Mouse (Mus musculus) embryonic facial prominence, embryonic 11.5 days (tissue): ENCODE data around the gene Nop53. TPM values are rescaled to one million over a fixed set of nuclear protein-coding genes. Genes with fewer than 3 reads are reported as not detected.

ENCODE experiments used
- ATAC-seq: fragments of 200-750 bp; cut with Nextera tagmentation; replicated peaks from 2 replicates; pipeline ENCODE4 v1.8.0; 2017; ENCODE audit warnings: low read depth; ENCODE audit not compliant: insufficient number of reproducible peaks, low FRiP score, low TSS enrichment
- DNase-seq: peaks from one replicate; pipeline ENCODE4 v3.0.0-alpha.2; 2015; ENCODE audit warnings: low spot score
- H3K27ac ChIP-seq: fragments of 300-500 bp; sonication (generic); replicated peaks from 2 replicates; pipeline ENCODE4 v1.5.1; 2014; ENCODE audit warnings: mild to moderate bottlenecking, low read depth, low read length, control low read depth
- H3K27me3 ChIP-seq: fragments of 300-500 bp; sonication (generic); 2 replicates; pipeline ENCODE4 v1.6.1; 2014; ENCODE audit warnings: mild to moderate bottlenecking, low read length, moderate library complexity, mixed read lengths; ENCODE audit not compliant: control insufficient read depth, insufficient read depth
- H3K36me3 ChIP-seq: fragments of 300-500 bp; sonication (generic); replicated peaks from 2 replicates; pipeline ENCODE4 v1.6.1; 2014; ENCODE audit warnings: low read depth, mild to moderate bottlenecking, low read length, moderate library complexity, mixed read lengths; ENCODE audit not compliant: control insufficient read depth, insufficient read depth
- H3K4me1 ChIP-seq: fragments of 300-500 bp; sonication (generic); 2 replicates; pipeline ENCODE4 v1.6.1; 2014; ENCODE audit warnings: low read length, mixed read lengths; ENCODE audit not compliant: control insufficient read depth, insufficient read depth
- H3K4me2 ChIP-seq: fragments of 300-500 bp; sonication (generic); 2 replicates; pipeline ENCODE4 v1.6.1; 2014; ENCODE audit warnings: low read depth, mild to moderate bottlenecking, control low read depth, low read length, moderate library complexity
- H3K4me3 ChIP-seq: fragments of 300-500 bp; sonication (generic); 2 replicates; pipeline ENCODE4 v1.5.1; 2014; ENCODE audit warnings: low read depth, low read length, control low read depth
- H3K9ac ChIP-seq: fragments of 300-500 bp; sonication (generic); replicated peaks from 2 replicates; pipeline ENCODE4 v1.6.1; 2014; ENCODE audit warnings: mild to moderate bottlenecking, control low read depth, low read length
- H3K9me3 ChIP-seq: fragments of 300-500 bp; sonication (generic); replicated peaks from 2 replicates; pipeline ENCODE4 v1.6.1; 2016; ENCODE audit warnings: mild to moderate bottlenecking, low read length, inconsistent platforms, mixed read lengths; ENCODE audit not compliant: control insufficient read depth
- WGBS: fragments of 180-500 bp; shearing (Covaris S2); extraction: QIAGEN DNeasy Blood & Tissue Kit; methylation state at CpG from one replicate; pipeline ENCODE4 v1.1.7; 2014; 5-methylcytosine and 5-hydroxymethylcytosine counted together
- polyA plus RNA-seq: library from polyadenylated mRNA; unstranded; fragments of >200 nt; fragmentation: Nextera tagmentation; extraction: Ambion mirVana; gene quantifications from 2 replicates; pipeline ENCODE4 v1.2.1, GENCODE M21; 2014

Gene Nop53
- polyA plus RNA-seq, 1 experiment from 2014 or later, result 194 TPM

DNA sequence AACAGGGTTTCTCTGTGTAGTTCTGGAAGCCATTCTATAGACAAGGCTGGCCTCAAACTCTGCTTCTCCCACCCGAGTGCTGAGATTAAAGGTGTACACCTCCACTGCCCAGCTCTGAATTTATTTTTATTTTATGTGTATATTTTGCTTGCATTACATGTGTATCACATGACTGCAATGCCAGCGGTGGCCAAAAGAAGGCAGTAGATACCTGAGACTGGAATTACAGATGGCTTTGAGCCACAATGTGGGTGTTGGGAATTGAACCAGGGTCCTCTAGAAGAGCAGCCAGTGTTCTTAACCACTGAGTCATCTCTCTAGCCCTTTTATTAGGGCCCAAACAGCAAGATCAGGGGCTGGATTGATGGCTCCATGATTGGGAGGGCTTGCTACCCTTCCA lies 15.3 kb downstream of the Nop53 start:
- Histone ChIP-seq H3K4me3 (no peak overlapping the region), H3K9me3 (no peaks in the 10 kb centered on the region), H3K4me1 (no peaks in the 10 kb centered on the region), H3K4me2 (no peak overlapping the region), H3K27me3 (no peaks in the 10 kb centered on the region), H3K36me3 (no peaks in the 10 kb centered on the region), H3K27ac (no peak overlapping the region), H3K9ac (no peak overlapping the region)
- DNase-seq, result no peak
- WGBS, result 64% methylated on average over 2 of the region's 2 CpGs
- no peak for ATAC-seq

DNA sequence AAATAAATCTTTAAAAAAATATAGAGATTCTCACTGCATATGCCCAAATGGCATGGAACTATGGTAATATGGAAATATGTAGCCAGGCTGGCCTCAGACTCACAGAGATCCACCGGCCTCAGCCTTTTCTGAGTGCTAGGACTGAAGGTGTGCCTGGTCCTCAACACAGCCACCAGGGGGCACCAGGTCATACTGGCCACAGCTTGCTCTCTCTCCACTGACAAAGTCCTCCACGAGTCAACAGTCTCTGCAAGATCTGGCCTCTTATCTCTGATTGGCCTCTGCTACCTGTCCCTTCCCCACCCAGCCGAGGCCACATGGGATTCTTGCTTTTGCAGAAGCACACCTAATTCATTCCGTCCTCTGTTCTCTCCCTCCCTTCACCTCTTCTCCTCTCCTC lies 16.0 kb downstream of the Nop53 start:
- DNase-seq, result peak; percentile 56

DNA sequence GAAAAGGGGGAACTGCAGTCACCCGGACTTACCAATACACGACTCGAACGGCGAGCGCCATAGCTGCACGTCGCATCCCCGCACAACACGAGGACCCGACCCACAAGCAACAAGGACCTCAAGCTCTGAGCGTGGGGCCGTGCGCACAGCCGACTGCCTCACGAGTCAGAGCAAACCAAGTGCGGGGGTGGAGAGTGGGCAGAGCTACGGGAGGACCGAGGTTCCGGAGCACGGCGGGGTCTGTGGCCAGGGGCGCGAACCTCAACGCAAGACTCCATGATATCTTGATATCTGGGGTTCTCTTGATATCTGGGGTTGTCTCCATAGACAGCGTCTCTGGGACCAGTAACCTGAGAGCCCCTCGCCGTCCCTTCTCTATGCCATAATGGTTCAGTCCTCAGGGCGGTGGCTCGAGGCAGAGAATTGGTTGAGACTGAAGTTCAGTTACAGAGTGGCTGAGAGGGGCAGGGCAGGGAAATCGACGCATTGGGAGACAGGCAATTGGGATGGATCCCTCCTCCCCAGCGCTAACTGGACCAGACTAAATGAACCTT lies 23.6 kb downstream of the Nop53 start, which contains the start of gene Selenow:
TSS of gene Selenow (minus strand) at position 183 of the 554 bp plus-strand sequence.
- H3K4me2 ChIP-seq, result peak within 1 kb of the TSS; percentile 69
- no peaks in the 10 kb centered on the region for H3K4me1 ChIP-seq
- DNase-seq (peak; percentile 95), ATAC-seq (peak; percentile 93)
- peak within 1 kb of the TSS; percentile 70 for H3K4me3 ChIP-seq
- under 1% methylated on average over 33 of the region's 33 CpGs for WGBS
- H3K9me3 ChIP-seq, result no peaks in the 10 kb centered on the region
- H3K27me3 ChIP-seq, result no peaks in the 10 kb centered on the region
- peaks cover 15% of the 10 kb centered on the region for H3K36me3 ChIP-seq
- peak within 1 kb of the TSS; percentile 80 for H3K9ac ChIP-seq
- peak within 1 kb of the TSS; percentile 68 for H3K27ac ChIP-seq

More for the DNA sequence above, 16.0 kb downstream of the Nop53 start:
- Histone ChIP-seq H3K4me2 (no peak overlapping the region), H3K27me3 (no peaks in the 10 kb centered on the region), H3K4me1 (no peaks in the 10 kb centered on the region), H3K9ac (no peak overlapping the region), H3K9me3 (no peaks in the 10 kb centered on the region), H3K36me3 (no peaks in the 10 kb centered on the region), H3K4me3 (no peak overlapping the region), H3K27ac (no peak overlapping the region)
- 39% methylated on average over 4 of the region's 4 CpGs for WGBS
- ATAC-seq, result no peak

DNA sequence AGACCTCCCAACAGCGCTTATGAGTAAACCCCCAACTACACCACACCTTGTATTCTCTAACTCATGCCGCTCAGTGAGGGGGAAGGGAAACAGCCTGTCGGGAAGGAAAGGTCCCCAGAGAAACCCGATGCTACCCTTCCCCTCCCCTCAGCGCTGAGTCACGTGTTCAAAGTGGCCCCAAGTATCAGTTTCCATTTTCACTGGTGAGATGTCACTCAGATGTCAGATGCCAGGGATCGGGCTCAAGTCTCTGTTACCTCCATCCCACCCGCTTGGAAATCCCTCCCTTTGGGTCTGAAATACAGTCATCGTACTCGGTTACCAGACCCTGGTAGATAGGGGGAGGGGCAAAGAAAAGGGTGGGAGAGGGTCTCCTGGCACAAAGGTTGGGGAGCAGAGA lies 24.1 kb downstream of the Nop53 start:
- peaks cover 15% of the 10 kb centered on the region for H3K36me3 ChIP-seq
- DNase-seq, result peak; percentile 85
- peak overlapping the region; percentile 70 for H3K4me3 ChIP-seq
- H3K4me1 ChIP-seq, result no peaks in the 10 kb centered on the region
- no peaks in the 10 kb centered on the region for H3K9me3 ChIP-seq
- WGBS, result under 1% methylated on average over 10 of the region's 10 CpGs
- peak overlapping the region; percentile 68 for H3K27ac ChIP-seq
- ATAC-seq, result peak; percentile 57
- H3K9ac ChIP-seq, result peak overlapping the region; percentile 80
- H3K27me3 ChIP-seq, result no peaks in the 10 kb centered on the region
- peak overlapping the region; percentile 69 for H3K4me2 ChIP-seq

DNA sequence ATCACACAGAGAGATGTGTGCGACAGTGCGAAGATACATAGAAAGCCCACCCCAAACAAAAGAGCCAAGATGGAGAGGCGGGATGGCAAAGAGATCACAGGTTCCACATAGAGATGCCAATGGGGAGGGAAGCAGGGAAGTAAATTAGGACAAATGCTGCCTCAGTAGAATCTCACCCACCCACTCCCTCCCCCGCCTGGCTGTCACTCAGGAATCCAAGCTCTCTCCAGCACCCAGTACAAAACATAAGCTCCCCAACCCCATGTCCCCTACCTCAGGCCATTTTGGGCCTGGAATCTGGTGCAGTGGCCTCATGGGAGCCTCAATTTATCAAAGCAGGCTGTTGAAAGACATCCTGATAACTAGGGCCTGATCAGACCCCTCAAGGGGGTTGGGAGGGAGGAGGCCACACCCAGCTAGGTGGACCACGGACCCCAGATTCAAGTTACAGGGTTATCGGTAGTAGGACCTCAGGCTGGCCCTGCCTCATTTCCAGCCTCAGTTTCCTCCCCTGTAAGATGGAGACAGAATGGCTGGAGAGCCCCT lies 25.2 kb downstream of the Nop53 start:
- H3K27ac ChIP-seq, result no peak overlapping the region

DNA sequence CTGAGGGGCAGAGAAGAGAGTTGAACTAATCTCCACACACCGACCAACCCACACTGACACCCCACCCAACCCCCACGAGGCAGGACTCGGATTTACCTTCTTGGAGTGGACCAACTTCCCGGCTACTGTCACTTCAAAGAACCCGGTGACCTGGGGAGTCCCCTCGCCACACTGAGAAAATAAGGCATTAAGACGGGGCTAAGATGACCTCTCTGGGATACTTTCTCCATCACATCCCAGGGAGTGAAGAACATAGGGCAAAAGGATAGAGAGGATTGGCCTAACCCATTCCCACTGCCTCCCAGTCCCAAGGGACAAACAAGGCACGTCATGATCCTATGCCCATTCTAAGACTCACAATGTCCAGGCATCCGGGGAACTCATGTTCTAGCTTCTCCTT lies 25.9 kb downstream of the Nop53 start:
- ATAC-seq (no peak), DNase-seq (no peak)
- no peak overlapping the region for H3K4me3 ChIP-seq
- no peaks in the 10 kb centered on the region for H3K4me1 ChIP-seq
- no peaks in the 10 kb centered on the region for H3K9me3 ChIP-seq
- no peak overlapping the region for H3K27ac ChIP-seq
- H3K9ac ChIP-seq, result no peak overlapping the region
- WGBS, result 87% methylated on average over 9 of the region's 9 CpGs
- H3K27me3 ChIP-seq, result no peaks in the 10 kb centered on the region
- H3K36me3 ChIP-seq, result peaks cover 15% of the 10 kb centered on the region
- peak overlapping the region; percentile 69; the same call in 1 of the 2 replicates for H3K4me2 ChIP-seq

More for the DNA sequence above, 25.2 kb downstream of the Nop53 start:
- Histone ChIP-seq H3K4me2 (peak overlapping the region; percentile 69), H3K9me3 (no peaks in the 10 kb centered on the region), H3K9ac (0 out of 2 replicates have a peak overlapping the region, but pooled peaks have one; percentile 32), H3K4me3 (peak overlapping the region; percentile 70), H3K27me3 (no peaks in the 10 kb centered on the region), H3K36me3 (peaks cover 15% of the 10 kb centered on the region), H3K4me1 (no peaks in the 10 kb centered on the region)
- ATAC-seq (no peak), DNase-seq (no peak)
- 90% methylated on average over 6 of the region's 6 CpGs for WGBS

DNA sequence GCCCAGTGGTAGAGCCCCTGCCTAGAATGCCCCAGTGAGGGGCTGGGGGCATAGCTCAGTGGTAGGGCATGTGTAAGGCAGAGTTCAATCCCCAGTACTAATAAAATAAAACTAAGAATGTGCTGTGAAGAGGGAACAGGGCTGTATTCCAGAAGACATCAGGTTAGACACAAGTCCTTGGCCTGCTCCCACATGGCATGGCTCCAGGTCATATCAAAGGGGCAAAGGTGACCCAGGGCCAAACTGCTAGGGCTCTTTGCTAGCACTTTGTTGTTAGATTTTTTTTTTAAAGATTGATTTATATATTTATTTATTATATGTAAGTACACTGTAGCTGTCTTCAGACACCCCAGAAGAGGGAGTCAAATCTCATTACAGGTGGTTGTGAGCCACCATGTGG lies 27.5 kb downstream of the Nop53 start:
- no peaks in the 10 kb centered on the region for H3K4me1 ChIP-seq
- H3K9me3 ChIP-seq, result no peaks in the 10 kb centered on the region
- no peak overlapping the region for H3K4me3 ChIP-seq
- peaks cover 15% of the 10 kb centered on the region for H3K36me3 ChIP-seq
- H3K9ac ChIP-seq, result no peak overlapping the region
- no peak overlapping the region for H3K4me2 ChIP-seq
- no peaks in the 10 kb centered on the region for H3K27me3 ChIP-seq
- DNase-seq (no peak), ATAC-seq (no peak)
- H3K27ac ChIP-seq, result no peak overlapping the region

DNA sequence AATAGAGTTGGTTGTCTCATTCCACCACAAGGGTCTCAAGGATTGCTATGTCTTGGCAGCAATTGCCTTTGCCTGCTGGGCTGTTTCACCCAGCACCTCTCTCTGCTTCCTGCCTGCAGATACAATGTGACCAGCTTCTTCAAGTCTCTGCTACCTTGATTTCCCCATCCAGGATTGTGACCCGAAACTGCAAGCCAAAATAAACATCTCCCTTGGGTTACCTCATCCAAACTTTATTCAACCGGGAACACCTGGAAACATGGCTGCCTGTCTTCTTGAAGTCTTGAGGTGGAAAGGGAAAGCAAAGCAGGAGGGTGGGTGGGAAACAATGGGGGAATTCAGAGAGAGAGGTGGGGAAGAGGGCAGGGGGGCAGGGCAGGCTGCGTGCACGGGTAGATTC lies 28.9 kb downstream of the Nop53 start:
- H3K27me3 ChIP-seq, result no peaks in the 10 kb centered on the region
- DNase-seq (no peak), ATAC-seq (no peak)
- no peaks in the 10 kb centered on the region for H3K4me1 ChIP-seq
- H3K9ac ChIP-seq, result no peak overlapping the region
- H3K4me3 ChIP-seq, result no peak overlapping the region
- no peaks in the 10 kb centered on the region for H3K9me3 ChIP-seq
- 76% methylated on average over 4 of the region's 4 CpGs for WGBS
- H3K27ac ChIP-seq, result no peak overlapping the region
- no peak overlapping the region for H3K4me2 ChIP-seq
- H3K36me3 ChIP-seq, result peaks cover 15% of the 10 kb centered on the region
